8 mouse cellular contexts compared by ENCODE assay signal in genomic region chr3:59006731-59007441, GRCm38 (mm10). TPM values are rescaled to one million over a fixed set of nuclear protein-coding genes. Genes with fewer than 3 reads are reported as not detected.
A peak's percentile ranks its signal among the peaks of the same experiment; 100 is the strongest.
DNase-seq lines count a peak whose midpoint lies in the region; ATAC-seq and TF ChIP-seq lines count a peak whose summit lies in the region.

No protein-coding gene starts in this region.

- H3K36me3 ChIP-seq in hindbrain, postnatal 0 days (ENCODE audit: insufficient read depth, low read length) = no peaks in the 10 kb centered on the region
- peaks cover 36% of the 10 kb centered on the region for H3K36me3 ChIP-seq in megakaryocyte, embryonic 14.5 days (replicated peaks; ENCODE audit: low read length)

- peak; percentile 78 for ATAC-seq in common myeloid progenitor, adult 5-6 weeks (replicated peaks; ENCODE audit: low read depth, poor library complexity, severe bottlenecking)
- peak; percentile 88 for ATAC-seq in hindbrain, postnatal 0 days

- DNase-seq in adrenal gland, postnatal 10 days = peak; percentile 84
- DNase-seq in gastrocnemius, adult 18-20 months (ENCODE audit: low spot score) = peak; percentile 47
- DNase-seq in hindbrain, postnatal 0 days (ENCODE audit: low spot score) = peak; percentile 90
- peak; percentile 82 to 89 for DNase-seq in left cerebral cortex, postnatal 25 days (ENCODE audit: low spot score in 2 of 2)
- peak; percentile 68 to 74 for DNase-seq in right cerebral cortex, postnatal 36 days (ENCODE audit: low spot score in 2 of 2)
- no peak for DNase-seq in MN1 (ENCODE audit: low spot score)

- intact Hi-C loops in left cerebral cortex, postnatal 25 days (cut with DNase I) = loop anchor here (2.0 to 5.0 kb wide), 4 partner anchors 24 to 430 kb away; partner anchors contain the start of genes Selenot and Siah2

- H3K4me1 ChIP-seq in hindbrain, postnatal 0 days (ENCODE audit: insufficient read depth, low read length) = no peaks in the 10 kb centered on the region; the same call in 1 of the 2 replicates
- peaks cover 72% of the 10 kb centered on the region for H3K4me1 ChIP-seq in megakaryocyte, embryonic 14.5 days

- H3K27me3 ChIP-seq in hindbrain, postnatal 0 days (ENCODE audit: insufficient read depth, low read length) = no peaks in the 10 kb centered on the region
- H3K27me3 ChIP-seq in megakaryocyte, embryonic 14.5 days (replicated peaks) = no peaks in the 10 kb centered on the region

- WGBS in hindbrain, postnatal 0 days = 0% methylated on average over 48 of the region's 77 CpGs

- TF ChIP-seq CTCF in hindbrain, postnatal 0 days (IDR thresholded peaks at IDR 0.05; ENCODE audit: low read depth) = peak; percentile 72

- H3K4me2 ChIP-seq in hindbrain, postnatal 0 days (ENCODE audit: low read depth, low read length) = peak overlapping the region; percentile 75

- H3K9ac ChIP-seq in hindbrain, postnatal 0 days (replicated peaks; ENCODE audit: low read length) = peak overlapping the region; percentile 82

- peak overlapping the region; percentile 73 for H3K4me3 ChIP-seq in hindbrain, postnatal 0 days (ENCODE audit: low read length)
- peak overlapping the region; percentile 97 for H3K4me3 ChIP-seq in megakaryocyte, embryonic 14.5 days (replicated peaks)

- peak overlapping the region; percentile 91 for H3K27ac ChIP-seq in hindbrain, postnatal 0 days

- no peaks in the 10 kb centered on the region for H3K9me3 ChIP-seq in hindbrain, postnatal 0 days (ENCODE audit: low read length)
- H3K9me3 ChIP-seq in megakaryocyte, embryonic 14.5 days = no peaks in the 10 kb centered on the region

RNA-seq across cellular contexts. Expression of gene Med12l, which starts 1.3 kb away (rescaled TPM):
- 10 to 100 TPM; 11.2 to 14.4 TPM for total RNA-seq in adrenal gland, postnatal 10 days (2021)
- total RNA-seq in common myeloid progenitor, adult 5-6 weeks (2017) = 11.3 and 12.6 TPM in 2 replicates
- under 1 TPM; 0.27 to 0.45 TPM for total RNA-seq in gastrocnemius, adult 18-20 months (2021)
- total RNA-seq in hindbrain, postnatal 0 days (2014; rRNA removed) = 14.5 and 20.5 TPM in 2 replicates
- 3.3 and 4.1 TPM in 2 replicates for polyA plus RNA-seq in hindbrain, postnatal 0 days (2015; fragmentation: Nextera tagmentation; extraction: Ambion mirVana)
- total RNA-seq in left cerebral cortex, postnatal 25 days (2021) = 10 to 100 TPM; 37.4 to 44.7 TPM
- 12.6 and 12.7 TPM in 2 replicates for polyA plus RNA-seq in megakaryocyte, embryonic 14.5 days (2012; ENCODE audit: insufficient read depth, low replicate concordance)
